Mouse (Mus musculus) induced T-regulatory cell, adult 2 months (primary cell): ENCODE data around the gene Olfr204.
"Not testable (repeated sequence)": the region's sequence is repeated elsewhere in the genome, so short reads cannot be mapped to it uniquely, and the experiment has no call there.

Experiments used
- DNase-seq: peaks from one replicate; pipeline ENCODE4 v3.0.0-alpha.2; 2012; ENCODE audit warnings: low read depth

The Olfr204 gene

DNA sequence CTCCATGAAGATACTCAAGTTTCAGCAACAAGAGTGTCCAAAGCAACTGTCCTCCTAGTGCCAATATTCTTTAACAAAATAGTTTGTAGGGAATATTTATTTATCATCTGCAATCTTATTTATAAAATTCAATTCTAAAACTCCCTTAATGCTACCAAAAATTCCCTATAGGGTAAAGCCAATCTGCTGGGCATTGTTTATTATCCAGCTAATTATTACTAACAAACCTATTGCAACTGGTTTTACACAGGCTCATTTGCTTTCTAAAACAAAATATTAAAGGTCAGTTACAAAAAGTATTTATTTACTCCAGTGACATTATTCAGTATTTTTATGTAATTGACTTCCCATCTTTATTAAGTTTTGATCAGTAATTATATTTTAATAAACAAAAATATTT is at the start of gene Olfr204:
Gene Olfr204 (minus strand): TSS at position 101 of the 400 bp plus-strand sequence.
- DNase-seq = no peak

- no peak for DNase-seq
Measured at GRCm38 (mm10) chr16:59363893-59364292, 45.8 kb upstream of the Olfr204 start, which contains the start of gene Olfr209. TSS of gene Olfr209 (minus strand) at chr16:59363993.

DNA sequence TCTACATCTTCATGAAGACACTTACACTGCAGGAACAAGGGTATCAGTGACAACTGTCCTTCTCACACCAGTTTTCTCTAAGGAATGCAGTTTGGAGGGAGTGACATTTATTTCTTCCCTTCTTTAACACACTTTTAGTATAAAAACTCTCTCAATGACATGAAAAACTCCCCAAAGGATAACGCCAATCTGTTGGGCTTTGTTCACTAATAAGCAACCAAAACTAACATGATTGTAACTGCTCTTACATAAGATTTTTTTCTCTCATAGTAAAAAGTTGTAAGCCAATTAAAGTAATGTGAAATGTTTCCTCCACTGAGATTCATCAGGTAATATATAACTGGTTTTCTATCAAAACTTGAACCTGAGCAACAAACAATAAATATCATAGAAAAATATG is 31.1 kb upstream of the Olfr204 start, which contains the start of gene Olfr206:
Gene Olfr206 (minus strand): TSS at position 101 of the 400 bp plus-strand sequence.
- no peak for DNase-seq

- DNase-seq = no peak
Measured at GRCm38 (mm10) chr16:59331038-59331437, 13.0 kb upstream of the Olfr204 start, which contains the start of gene Olfr205. TSS of gene Olfr205 (minus strand) at chr16:59331138.

DNA sequence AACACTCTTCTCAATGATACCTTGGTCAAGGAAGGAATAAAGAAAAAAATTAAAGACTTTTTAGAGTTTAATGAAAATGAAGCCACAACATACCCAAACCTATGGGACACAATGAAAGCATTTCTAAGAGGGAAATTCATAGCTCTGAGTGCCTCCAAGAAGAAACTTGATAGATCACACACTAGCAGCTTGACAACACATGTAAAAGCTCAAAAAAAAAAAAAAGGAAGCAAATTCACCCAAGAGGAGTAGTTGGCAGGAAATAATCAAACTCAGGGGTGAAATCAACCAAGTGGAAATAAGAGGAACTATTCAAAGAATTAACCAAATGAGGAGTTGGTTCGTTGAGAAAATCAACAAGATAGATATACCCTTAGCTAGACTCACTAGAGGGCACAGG is 5.2 kb upstream of the Olfr204 start:
- not testable (repeated sequence) for DNase-seq

GRCm38 (mm10) chr16:59298581-59298980 is 19.5 kb downstream of the Olfr204 start, which contains the start of gene Olfr203:
TSS of gene Olfr203 (plus strand) at chr16:59298881.
- DNase-seq = no peak

GRCm38 (mm10) chr16:59287576-59287975 is 30.5 kb downstream of the Olfr204 start:
- DNase-seq = not testable (repeated sequence)

GRCm38 (mm10) chr16:59286693-59287092 is 31.4 kb downstream of the Olfr204 start, which contains the start of gene Olfr202:
TSS of gene Olfr202 (minus strand) at chr16:59286793.
- no peak for DNase-seq

DNA sequence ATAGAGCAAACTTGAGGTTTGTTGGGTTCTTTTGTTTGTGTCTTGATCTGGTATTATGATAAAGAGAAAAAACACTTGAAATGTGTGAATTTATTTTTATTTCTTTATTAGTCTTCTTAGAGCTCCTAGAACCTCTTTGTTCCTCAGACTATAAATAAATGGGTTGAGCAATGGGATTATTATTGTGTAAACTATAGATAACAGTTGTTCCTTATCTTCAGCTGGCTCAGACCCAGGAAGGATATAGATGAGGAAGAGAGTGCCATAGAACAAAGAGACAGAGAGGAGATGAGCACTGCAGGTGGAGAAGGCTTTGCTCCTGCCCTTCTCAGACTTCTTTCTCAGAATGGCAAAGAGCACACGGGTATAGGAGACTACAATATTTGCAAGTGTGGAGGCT is 34.6 kb downstream of the Olfr204 start:
- no peak for DNase-seq

DNA sequence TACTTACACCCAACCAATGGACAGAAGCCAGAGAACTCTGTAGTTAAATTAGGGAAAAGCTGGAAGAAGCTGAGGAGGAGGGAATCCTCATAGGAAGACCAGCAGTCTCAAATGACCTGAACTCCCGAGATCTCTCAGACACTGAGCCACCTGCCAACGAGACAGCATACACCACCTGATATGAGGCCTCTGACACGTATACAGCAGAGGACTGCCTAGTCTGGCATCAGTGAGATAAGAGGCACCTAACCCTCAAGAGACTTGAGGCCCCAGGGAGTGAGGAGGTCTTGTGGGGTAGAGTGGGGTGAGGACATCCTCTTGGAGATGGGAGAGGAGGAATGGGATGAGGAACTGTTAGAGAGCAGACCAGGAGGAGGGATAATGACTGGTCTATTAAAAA is 37.5 kb downstream of the Olfr204 start:
- no peak for DNase-seq

DNA sequence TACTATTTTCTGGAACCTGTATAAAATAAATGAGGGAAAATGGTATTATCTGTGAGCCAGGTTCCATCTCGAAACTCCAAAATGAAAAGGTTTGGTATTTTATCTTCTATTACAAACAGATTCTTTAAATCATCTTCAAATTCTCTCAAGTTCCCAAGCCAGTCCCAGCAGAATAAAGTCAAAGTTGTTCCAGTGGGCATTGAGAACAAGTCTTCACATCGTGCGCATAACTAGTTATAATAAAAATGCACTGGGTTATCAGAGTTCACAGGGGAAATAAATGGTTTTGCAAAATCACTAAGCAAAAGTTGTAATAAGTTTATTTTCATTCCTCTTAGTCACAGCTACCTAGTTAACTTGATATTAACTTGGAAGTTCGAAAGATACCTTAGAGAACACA is 45.5 kb downstream of the Olfr204 start, which contains the start of gene Olfr201:
Gene Olfr201 (minus strand): TSS at position 101 of the 400 bp plus-strand sequence.
- not testable (repeated sequence) for DNase-seq

GRCm38 (mm10) chr16:59269097-59269496 is 49.0 kb downstream of the Olfr204 start:
- not testable (repeated sequence) for DNase-seq
